Mouse (Mus musculus) urinary bladder, postnatal 10 days (tissue): ENCODE results near the gene Carm1.
"Not testable (repeated sequence)": the region's sequence is repeated elsewhere in the genome, so short reads cannot be mapped to it uniquely, and the experiment has no call there.

Source experiments
- DNase-seq: peaks from one replicate; pipeline ENCODE4 v3.0.0; 2022; ENCODE audit warnings: low spot score

The Carm1 gene

GRCm38 (mm10) chr9:21546789-21547074 is at the start of gene Carm1:
TSS of gene Carm1 (plus strand) at chr9:21546894.
- no peak for DNase-seq

GRCm38 (mm10) chr9:21497050-21497542 is 49.6 kb upstream of the Carm1 start:
- DNase-seq, result no peak

- no peak for DNase-seq
Measured at GRCm38 (mm10) chr9:21497664-21498063, 49.0 kb upstream of the Carm1 start.

DNA sequence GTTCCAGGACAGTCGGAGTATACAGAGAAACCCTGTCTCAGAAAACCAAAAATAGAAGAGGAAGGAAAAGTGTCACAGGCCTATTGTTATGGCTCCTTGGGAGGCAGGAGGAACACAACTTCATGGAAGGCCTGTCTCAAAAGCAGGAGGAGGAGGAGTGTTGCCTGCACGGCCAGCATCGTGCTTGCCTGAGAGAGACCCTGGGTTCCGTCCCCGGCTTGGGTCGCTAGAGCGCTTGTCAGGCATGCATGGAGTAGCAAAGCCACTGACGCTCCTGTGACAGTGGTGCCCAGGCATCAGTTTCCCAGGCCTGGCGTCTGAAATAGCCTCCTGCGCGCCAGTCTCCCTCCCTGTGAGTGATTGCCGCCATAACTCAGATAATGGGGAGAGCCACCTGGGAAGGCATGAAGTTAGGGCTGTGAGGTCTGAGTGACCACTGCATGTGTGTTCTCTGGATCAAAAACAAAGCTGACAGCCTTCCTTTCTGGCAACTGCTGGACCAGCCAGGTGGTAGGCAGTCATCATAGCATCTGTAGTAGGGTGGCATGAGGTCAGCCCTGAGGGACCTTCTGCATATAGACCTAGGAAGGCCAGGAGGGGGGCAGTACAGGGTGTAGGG is 48.3 kb upstream of the Carm1 start:
- DNase-seq, result no peak

DNA sequence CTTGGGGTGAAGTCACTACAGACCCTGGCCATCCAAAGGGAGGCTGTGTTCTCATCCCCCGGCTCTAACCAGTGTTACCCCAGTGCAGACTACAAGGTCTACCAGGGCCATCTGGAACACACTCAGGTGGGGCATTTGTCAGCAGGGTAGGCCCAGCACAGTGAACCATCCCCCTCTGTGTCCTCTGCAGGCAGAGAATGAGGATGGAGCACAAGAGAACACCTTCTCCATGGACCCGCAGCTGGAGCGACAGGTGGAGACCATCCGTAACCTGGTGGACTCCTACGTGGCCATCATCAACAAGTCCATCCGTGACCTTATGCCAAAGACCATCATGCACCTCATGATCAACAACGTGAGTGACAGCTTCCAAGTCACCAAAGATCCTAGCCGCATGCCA is 43.3 kb upstream of the Carm1 start:
- DNase-seq, result no peak

DNA sequence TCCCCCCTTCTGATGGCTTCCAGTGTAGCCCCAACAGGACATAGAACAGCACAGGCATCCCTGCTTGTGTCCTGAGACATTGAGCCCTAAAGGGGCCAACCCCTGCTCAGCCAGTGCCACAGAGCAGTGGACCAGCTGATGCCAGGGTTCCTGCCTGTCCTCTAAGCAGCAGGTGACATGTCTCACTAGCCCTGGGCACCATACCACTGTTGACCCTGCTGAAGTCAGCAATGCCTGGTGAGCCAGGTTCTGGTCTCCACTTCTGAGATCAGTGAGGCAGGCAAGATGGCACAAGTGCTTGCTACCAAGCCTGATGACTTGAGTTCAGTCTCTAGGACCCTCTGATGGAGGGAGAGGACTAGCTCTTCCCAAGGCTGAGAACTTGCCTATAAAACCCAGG is 40.9 kb upstream of the Carm1 start:
- DNase-seq, result no peak

DNA sequence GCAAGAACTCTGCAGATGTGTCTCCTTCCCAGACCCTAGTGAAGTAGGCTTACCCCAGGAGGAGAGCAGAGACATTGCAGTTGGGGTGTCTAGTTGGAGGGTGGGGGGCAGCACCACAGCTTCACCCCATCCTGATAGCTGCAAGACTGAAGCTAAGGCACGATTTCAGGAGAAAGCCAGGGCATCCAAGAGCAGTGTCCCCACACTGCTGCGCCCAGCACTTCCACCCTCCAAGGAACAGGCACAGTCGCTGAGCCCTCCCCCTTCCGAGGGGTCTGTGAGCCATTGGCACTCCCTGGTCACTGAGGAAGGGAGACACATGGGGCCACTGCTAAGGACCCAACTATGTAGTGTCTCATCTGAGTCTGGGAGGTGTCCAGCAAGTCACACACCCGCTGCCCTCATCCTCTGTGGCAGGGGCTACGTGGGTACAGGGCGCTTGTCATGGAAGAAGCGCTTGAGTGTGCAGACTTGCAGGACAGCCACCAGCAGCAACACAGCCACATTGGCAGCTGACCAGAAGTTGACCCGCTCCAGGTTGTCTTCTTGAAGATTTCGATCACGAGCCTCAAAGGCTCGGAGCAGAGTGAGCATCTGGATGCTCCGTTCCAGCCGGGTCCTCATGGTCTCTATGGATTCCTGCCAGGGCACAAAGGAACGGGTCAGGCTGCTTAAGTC is 38.8 kb upstream of the Carm1 start:
- DNase-seq, result no peak

- no peak for DNase-seq
Measured at GRCm38 (mm10) chr9:21508871-21509404, 37.8 kb upstream of the Carm1 start.

GRCm38 (mm10) chr9:21509772-21510688 is 36.7 kb upstream of the Carm1 start, which contains the start of gene Tmed1:
TSS of gene Tmed1 (minus strand) at chr9:21510252.
- peak; percentile 77 for DNase-seq

- no peak for DNase-seq
Measured at GRCm38 (mm10) chr9:21510689-21511015, 36.0 kb upstream of the Carm1 start.

GRCm38 (mm10) chr9:21511052-21511451 is 35.6 kb upstream of the Carm1 start:
- no peak for DNase-seq

GRCm38 (mm10) chr9:21513466-21513865 is 33.2 kb upstream of the Carm1 start:
- no peak for DNase-seq

DNA sequence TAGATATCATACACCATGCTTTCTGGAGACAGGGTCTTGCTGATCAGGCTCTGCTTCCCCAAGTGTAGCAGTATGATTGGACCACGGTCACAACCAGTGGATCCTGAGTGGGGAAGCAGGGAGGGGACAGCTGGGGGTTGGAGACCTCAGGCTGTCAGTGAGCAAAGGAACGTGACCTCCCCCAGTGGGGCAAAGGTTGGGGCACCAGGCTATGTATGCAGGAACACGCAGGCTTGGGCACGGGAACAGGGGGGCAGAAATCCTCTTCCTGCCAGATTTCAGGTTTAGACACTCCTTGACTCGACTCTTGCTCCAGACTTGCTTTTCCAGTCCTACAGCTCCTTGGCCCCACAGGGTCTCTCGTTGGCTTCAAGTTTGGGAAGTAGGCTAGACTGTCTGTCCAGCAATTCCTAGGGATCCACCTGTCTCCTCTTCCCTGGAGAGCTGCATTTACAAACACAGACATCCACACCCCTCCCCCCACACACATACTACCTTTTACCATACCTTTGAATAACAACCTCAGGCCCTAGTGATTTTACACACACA is 28.7 kb upstream of the Carm1 start:
- DNase-seq, result no peak

GRCm38 (mm10) chr9:21518690-21519089 is 28.0 kb upstream of the Carm1 start:
- not testable (repeated sequence) for DNase-seq

GRCm38 (mm10) chr9:21525142-21525936 is 21.4 kb upstream of the Carm1 start:
- DNase-seq, result no peak

DNA sequence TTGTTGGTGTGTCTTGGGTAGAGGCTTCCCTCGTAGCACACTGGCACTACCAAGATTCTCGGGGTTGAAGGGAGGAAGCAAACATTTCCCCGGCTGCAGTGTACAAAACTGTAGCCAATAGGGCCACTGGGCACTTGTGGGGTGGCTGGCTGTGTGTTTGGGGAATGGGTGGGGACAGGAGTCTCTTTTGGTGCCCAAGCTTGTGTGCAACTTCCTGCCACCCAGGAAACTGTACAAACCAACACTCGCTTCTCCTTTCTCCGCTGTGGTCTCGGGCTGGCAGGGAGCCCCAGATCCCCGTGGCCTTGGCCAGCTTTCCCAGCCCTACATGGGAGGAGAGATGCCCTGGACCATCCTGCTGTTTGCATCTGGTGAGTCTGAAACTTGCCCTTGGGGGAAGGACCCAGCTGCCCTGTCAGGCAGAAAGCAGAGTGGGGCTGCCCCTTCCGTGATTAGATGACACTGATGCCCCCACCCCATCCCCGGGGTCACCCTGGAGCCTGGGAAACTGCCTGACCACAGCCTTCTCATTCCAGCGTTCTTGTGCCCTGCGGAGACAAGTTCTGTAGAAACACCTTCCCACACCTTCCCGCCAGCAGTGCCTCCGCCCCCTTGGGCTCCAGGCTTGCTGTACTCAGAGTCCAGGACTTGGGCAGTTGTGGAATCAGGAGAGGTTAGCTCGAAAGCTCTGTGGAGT is 20.6 kb upstream of the Carm1 start, which contains the start of gene AB124611:
AB124611 (plus strand) TSS at position 240 of the 697 bp plus-strand sequence.
- DNase-seq, result no peak

GRCm38 (mm10) chr9:21526634-21526944 is 20.1 kb upstream of the Carm1 start:
- DNase-seq, result no peak

DNA sequence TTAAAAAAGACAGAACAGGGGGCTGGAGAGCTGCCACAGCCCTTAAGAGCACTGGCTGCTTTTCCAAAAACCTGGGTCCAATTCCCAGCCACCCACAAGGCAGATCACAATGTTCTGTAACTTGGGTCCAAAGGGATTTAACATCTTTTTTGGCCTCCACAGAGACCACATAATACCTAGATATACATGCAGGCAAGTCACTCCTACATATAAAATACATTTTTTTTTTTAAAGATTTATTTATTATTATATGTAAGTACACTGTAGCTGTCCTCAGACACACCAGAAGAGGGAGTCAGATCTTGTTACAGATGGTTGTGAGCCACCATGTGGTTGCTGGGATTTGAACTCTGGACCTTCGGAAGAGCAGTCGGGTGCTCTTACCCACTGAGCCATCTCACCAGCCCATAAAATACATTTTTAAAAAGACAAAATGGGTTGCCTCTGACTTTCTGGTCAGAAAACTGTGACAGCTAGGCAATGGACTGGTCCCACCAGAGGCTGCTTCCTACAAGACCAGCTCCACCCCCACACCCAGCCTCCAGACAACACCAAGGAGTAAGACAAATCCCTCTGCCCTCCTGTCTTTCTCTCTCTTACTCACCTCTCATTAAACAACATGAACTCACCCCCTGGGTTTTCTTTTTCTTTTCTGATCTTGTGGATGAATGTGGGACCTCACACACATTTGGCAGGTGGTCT is 19.4 kb upstream of the Carm1 start:
- DNase-seq, result no peak

DNA sequence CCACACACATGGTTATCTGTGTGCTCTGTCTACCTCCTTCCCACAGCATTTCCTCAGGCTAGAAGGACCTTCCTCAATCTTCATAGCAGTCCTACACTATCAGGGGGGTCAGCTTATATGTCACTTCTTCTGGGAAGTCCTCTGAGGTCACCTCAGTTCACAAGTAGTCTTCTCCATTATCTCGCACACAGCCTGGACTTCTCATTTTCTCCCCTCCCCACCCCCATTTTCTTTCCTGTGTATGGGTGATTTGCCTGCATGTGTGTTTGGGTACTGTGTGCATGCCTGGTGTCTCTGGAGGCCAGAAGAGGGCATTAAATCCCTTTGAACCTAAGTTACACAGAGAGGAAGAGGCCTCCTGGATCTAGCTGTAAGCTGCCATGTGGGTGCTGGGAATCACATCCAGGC is 18.8 kb upstream of the Carm1 start:
- no peak for DNase-seq

DNA sequence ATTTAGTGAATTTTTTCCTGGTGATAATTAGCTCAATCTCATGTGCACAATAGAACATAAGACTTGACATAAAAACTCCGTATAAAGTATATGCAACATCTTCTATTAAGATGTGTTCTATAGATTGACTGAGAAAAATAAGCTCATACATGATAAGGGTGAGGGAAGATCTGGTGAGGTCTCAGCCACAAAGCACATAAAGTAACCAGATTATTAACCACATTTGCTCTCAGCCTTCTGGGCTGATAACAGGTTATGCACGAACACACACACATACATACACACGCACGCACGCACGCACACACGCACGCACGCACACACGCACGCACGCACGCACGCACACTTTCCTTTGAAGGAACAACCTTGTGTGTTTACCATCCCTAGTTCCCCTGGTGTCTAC is 10.2 kb upstream of the Carm1 start:
- DNase-seq, result no peak
